Mouse (Mus musculus) gastrocnemius, postnatal 10 days (tissue): ENCODE data around the gene Srsf2. TPM values are rescaled to one million over a fixed set of nuclear protein-coding genes. Genes with fewer than 3 reads are reported as not detected.
"Not testable (repeated sequence)": the region's sequence is repeated elsewhere in the genome, so short reads cannot be mapped to it uniquely, and the experiment has no call there.

Source experiments
- DNase-seq: peaks from one replicate; pipeline ENCODE4 v3.0.0; 2021; ENCODE audit warnings: mixed read lengths
- long read RNA-seq, 2 experiments: library from polyadenylated mRNA; stranded (forward); transcript quantifications; one replicate each; pipeline ENCODE4 v2.0.0; 2021
- total RNA-seq, 2 experiments: library from RNA; stranded (reverse); gene quantifications; 2 replicates each; pipeline ENCODE4 v1.2.3; 2021

The Srsf2 gene
- total RNA-seq = 100 to 1,000 TPM; 123 to 146 TPM
- long read RNA-seq, experiment 1, transcript Srsf2-201 (3 exons, 1,899 nt) = major isoform, 129 of 174 reads
- long read RNA-seq, experiment 1, partial matches to known transcripts = 24 of 174 reads
- long read RNA-seq, experiment 1, other reads (novel, unspliced or antisense) = 13 of 174 reads
- long read RNA-seq, experiment 2, transcript Srsf2-201 (3 exons, 1,899 nt) = major isoform, 107 of 130 reads
- long read RNA-seq, experiment 2, partial matches to known transcripts = 11 of 130 reads
- long read RNA-seq, experiment 2, other reads (novel, unspliced or antisense) = 9 of 130 reads

- peak; percentile 96 for DNase-seq
Observed at GRCm38 (mm10) chr11:116852891-116853511, at the start of gene Srsf2. Gene Srsf2, minus strand, starts transcription at chr11:116853094.

GRCm38 (mm10) chr11:116902588-116902987 lies 49.7 kb upstream of the Srsf2 start:
- not testable (repeated sequence) for DNase-seq

- no peak for DNase-seq
Observed at GRCm38 (mm10) chr11:116899247-116899646, 46.4 kb upstream of the Srsf2 start.

GRCm38 (mm10) chr11:116895402-116895801 lies 42.5 kb upstream of the Srsf2 start:
- DNase-seq = no peak

GRCm38 (mm10) chr11:116893532-116894442 lies 40.9 kb upstream of the Srsf2 start:
- no peak for DNase-seq

- no peak for DNase-seq
Observed at GRCm38 (mm10) chr11:116887136-116887535, 34.2 kb upstream of the Srsf2 start.

- peak; percentile 80 for DNase-seq
Observed at GRCm38 (mm10) chr11:116885275-116886151, 32.6 kb upstream of the Srsf2 start.

- DNase-seq = no peak
Observed at GRCm38 (mm10) chr11:116884061-116884460, 31.2 kb upstream of the Srsf2 start.

- no peak for DNase-seq
Observed at GRCm38 (mm10) chr11:116882446-116882845, 29.6 kb upstream of the Srsf2 start.

- DNase-seq = no peak
Observed at GRCm38 (mm10) chr11:116881440-116881839, 28.5 kb upstream of the Srsf2 start.

- no peak for DNase-seq
Observed at GRCm38 (mm10) chr11:116880839-116881238, 27.9 kb upstream of the Srsf2 start.

GRCm38 (mm10) chr11:116878454-116878853 lies 25.6 kb upstream of the Srsf2 start:
- DNase-seq = no peak

- DNase-seq = no peak
Observed at GRCm38 (mm10) chr11:116873987-116874386, 21.1 kb upstream of the Srsf2 start.

- no peak for DNase-seq
Observed at GRCm38 (mm10) chr11:116871538-116871937, 18.6 kb upstream of the Srsf2 start.

GRCm38 (mm10) chr11:116869641-116870040 lies 16.7 kb upstream of the Srsf2 start:
- no peak for DNase-seq

GRCm38 (mm10) chr11:116869223-116869622 lies 16.3 kb upstream of the Srsf2 start:
- no peak for DNase-seq

GRCm38 (mm10) chr11:116868129-116868528 lies 15.2 kb upstream of the Srsf2 start:
- DNase-seq = peak; percentile 42

- DNase-seq = no peak
Observed at GRCm38 (mm10) chr11:116865945-116866585, 13.2 kb upstream of the Srsf2 start.

GRCm38 (mm10) chr11:116864444-116864843 lies 11.6 kb upstream of the Srsf2 start:
- no peak for DNase-seq

- DNase-seq = no peak
Observed at GRCm38 (mm10) chr11:116857183-116857850, 4.4 kb upstream of the Srsf2 start.

GRCm38 (mm10) chr11:116854279-116854678 lies 1.4 kb upstream of the Srsf2 start:
- no peak for DNase-seq
